Mouse (Mus musculus) ES-CJ7 (cell line): ENCODE data around the gene Ap4e1.
A peak's percentile ranks its signal among the peaks of the same experiment; 100 is the strongest.
"Not testable (repeated sequence)": the region's sequence is repeated elsewhere in the genome, so short reads cannot be mapped to it uniquely, and the experiment has no call there.

Experiments used
- DNase-seq: peaks from one replicate; pipeline ENCODE4 v3.0.0; 2011; ENCODE audit warnings: low read depth, low spot score

Ap4e1 gene

GRCm38 (mm10) chr2:127077611-127078010 is 69.1 kb downstream of the Ap4e1 start:
- peak; percentile 59 for DNase-seq

- peak; percentile 38 for DNase-seq
Observed at GRCm38 (mm10) chr2:127079066-127079465, 70.5 kb downstream of the Ap4e1 start.

- DNase-seq, result no peak
Observed at GRCm38 (mm10) chr2:127079881-127080590, 71.5 kb downstream of the Ap4e1 start.

GRCm38 (mm10) chr2:127080591-127081218 is 72.2 kb downstream of the Ap4e1 start:
- no peak for DNase-seq

- no peak for DNase-seq
Observed at GRCm38 (mm10) chr2:127086235-127086634, 77.7 kb downstream of the Ap4e1 start.

GRCm38 (mm10) chr2:127090151-127090550 is 81.6 kb downstream of the Ap4e1 start:
- not testable (repeated sequence) for DNase-seq

- no peak for DNase-seq
Observed at GRCm38 (mm10) chr2:127092000-127092399, 83.5 kb downstream of the Ap4e1 start.

- peak; percentile 66 for DNase-seq
Observed at GRCm38 (mm10) chr2:127108986-127109385, 100.5 kb downstream of the Ap4e1 start.
